Mouse (Mus musculus) adrenal gland, postnatal 36 days (tissue): ENCODE results near the gene Trim63. TPM values are rescaled to one million over a fixed set of nuclear protein-coding genes. Genes with fewer than 3 reads are reported as not detected.
"Not testable (repeated sequence)": the region's sequence is repeated elsewhere in the genome, so short reads cannot be mapped to it uniquely, and the experiment has no call there.

Source experiments
- DNase-seq, 2 experiments: peaks; one replicate each; pipeline ENCODE4 v3.0.0; 2021; ENCODE audit warnings: mixed read lengths in 1 of 2
- long read RNA-seq, 2 experiments: library from polyadenylated mRNA; stranded (forward); transcript quantifications; one replicate each; pipeline ENCODE4 v2.0.0; 2021; ENCODE audit warnings: borderline sequencing depth in 2 of 2
- total RNA-seq, 2 experiments: library from RNA; stranded (reverse); gene quantifications; 2 replicates each; pipeline ENCODE4 v1.2.3; 2021

The Trim63 gene
- total RNA-seq = not detected
- long read RNA-seq, experiment 1, partial matches to known transcripts = 0 of 1 reads
- long read RNA-seq, experiment 1, other reads (novel, unspliced or antisense) = 0 of 1 reads
- long read RNA-seq, experiment 2 = 0 reads

- no peak for DNase-seq
Measured at GRCm38 (mm10) chr4:134314876-134315275, at the start of gene Trim63. Gene Trim63 (plus strand): TSS chr4:134315120.

GRCm38 (mm10) chr4:134265860-134266585 is 48.9 kb upstream of the Trim63 start:
- DNase-seq = no peak

DNA sequence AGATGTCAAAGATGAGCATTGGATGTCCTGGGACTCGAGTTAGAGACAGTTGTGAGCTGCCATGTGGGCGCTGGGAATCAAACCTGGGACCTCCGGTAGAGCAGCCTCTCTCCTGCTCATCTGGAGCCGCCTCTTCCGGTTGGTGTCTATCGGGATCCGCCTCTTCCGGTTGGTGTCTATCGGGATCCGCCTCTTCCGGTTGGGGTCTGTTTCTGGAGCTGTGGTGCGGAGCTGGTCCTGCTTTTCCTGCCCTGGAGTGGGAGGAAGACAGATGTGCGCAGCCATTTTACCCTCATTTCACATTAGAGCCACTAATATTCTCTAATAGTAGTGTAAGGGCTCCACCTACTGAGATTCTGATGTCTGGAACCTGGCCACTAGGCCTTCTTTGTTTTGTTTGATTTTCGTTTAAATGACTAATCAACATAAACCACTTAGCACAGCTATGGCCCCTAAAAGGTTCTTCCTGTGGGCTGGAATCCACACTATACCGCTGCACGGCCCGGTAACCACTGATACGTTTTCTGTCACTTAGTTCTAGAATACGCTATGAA is 46.7 kb upstream of the Trim63 start:
- no peak for DNase-seq

GRCm38 (mm10) chr4:134269622-134270021 is 45.3 kb upstream of the Trim63 start:
- not testable (repeated sequence) for DNase-seq

- DNase-seq = no peak
Measured at GRCm38 (mm10) chr4:134271979-134272378, 42.9 kb upstream of the Trim63 start.

GRCm38 (mm10) chr4:134272731-134273416 is 42.0 kb upstream of the Trim63 start:
- no peak for DNase-seq

GRCm38 (mm10) chr4:134273417-134274345 is 41.2 kb upstream of the Trim63 start:
- peak in 1 of 2 experiments; percentile 28 for DNase-seq

- DNase-seq = no peak
Measured at GRCm38 (mm10) chr4:134284942-134285341, 30.0 kb upstream of the Trim63 start.

DNA sequence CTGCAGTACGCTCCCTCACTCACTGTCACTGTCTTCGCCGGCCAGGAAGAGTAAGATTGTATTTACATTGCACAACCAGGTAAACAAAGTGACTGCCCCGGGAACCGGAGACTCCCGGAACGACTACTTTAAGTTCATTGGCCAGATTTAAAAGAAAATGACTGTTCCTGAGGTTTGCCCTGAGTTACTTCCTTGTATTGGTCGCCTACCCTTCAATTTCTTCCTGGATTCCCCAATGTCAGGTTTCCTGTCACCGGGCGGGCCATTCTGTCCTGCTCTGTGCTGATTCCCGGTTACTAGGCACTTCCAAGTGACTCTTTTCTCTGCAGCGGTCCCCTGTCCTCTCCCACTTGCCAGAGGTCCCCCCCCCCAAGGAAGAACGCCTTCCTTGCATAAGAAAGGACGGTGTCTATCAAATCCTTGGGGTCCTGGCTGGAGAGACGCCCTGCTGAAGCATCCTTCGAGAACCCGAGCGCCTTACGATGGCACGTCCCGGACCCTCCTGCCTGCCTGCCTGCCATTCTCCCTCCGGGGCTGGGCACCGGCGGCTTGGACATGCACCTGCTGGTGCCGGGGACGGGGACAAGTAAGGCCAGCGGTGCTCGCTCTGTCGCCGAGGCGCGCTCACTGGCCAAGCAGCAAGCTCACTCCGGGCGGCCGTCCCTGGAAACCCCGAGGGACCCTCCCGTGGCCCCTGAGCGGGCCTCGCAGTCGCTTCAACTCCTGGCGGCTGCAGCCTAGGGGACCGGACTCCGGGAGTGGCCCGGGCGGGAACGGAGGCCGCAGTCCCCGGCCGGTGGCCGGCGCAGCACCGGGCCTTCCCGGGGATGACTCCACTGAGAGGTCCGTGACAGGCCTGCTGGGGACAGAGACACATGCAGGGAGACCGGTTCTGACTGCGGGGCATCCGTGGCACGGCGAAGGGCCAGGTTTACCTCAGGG is 28.4 kb upstream of the Trim63 start:
- DNase-seq = peak in 1 of 2 experiments; percentile 51

DNA sequence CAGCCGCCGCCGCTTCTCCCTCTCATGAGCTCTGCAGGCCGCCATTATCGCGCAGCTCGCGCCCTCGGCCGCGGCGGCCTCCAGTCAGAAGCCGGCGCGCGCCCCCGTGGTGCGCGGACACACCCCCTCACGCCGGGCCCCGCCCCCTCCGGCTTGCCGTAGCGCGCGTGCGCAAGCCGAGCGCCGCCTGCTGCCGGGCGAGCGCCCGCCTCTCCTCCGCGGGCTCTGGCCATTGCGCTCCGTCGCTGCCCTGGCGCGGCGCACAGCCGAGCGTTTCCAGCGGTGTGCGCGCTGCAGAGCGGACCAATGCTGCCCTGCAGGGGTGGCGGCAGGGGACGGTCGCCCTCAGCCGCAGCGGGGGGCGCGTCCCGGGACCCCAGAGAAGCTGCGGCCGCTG is 27.8 kb upstream of the Trim63 start:
- DNase-seq = peak; percentile 98

DNA sequence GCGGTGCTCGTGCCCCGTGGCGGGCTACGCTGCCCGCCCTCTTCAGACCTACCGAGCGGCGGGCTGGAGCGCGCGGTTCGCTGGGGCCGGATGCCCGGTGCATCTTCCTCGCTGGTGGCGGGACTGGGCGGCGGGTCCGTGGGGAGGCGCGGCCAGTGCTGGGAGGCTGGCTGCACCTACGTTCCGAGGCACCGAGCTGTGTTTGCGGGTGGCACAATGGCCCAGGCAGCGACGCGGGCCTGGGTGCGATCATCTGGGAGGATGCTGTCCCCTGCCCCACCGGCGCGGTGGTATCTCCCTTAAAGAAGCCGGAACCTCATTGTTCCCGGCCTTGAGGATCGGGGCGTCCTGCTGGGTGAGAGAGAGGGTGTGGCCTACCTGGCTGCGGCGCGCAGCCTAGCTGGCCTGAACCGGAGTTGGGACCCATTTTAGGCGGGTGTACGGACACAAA is 27.3 kb upstream of the Trim63 start, which contains the start of gene Pdik1l:
Pdik1l (minus strand) TSS at position 321 of the 451 bp plus-strand sequence.
- DNase-seq = peak; percentile 80

DNA sequence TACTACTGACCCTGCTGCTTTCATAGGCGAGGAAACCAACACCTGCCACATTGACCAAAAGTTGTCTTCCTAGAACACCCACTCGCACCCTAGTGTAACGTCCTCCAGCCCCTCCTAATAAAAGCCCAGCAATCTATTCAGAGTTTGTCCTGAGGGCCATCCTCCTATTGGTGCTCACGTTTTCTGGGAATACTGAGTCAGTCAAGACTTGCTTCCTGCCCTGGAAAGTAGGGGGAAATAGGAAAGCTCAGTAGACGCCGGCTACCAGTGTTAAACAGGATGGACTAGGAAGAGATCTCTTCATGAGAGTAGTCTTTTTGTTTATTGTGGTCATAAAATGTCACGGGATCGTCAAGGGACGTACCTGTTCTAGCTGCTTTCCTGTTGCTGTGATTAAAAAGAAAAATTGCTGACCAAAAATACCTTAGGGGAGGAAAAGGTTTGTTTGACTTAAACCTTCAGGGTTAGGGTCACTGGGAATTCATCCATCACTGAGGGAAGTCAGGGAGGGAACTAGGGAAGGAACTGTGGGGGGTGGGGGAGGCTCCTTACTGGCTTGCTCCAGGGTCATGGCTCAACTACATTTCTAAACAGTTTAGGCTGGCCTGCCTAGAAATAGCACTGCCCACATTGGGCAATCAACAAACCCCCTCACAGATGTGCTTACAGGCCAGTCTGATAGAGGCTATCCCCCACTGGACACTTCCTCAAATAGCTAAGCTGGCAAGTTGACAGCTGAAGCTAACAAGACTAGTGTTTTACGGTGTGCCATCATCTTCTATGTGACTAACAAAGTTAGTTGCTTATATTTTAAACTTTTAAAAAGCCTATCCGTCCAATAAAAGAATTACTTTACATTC is 26.3 kb upstream of the Trim63 start:
- peak in 1 of 2 experiments; percentile 30 for DNase-seq

- peak; percentile 73 to 81 for DNase-seq
Measured at GRCm38 (mm10) chr4:134292067-134292466, 22.9 kb upstream of the Trim63 start.

DNA sequence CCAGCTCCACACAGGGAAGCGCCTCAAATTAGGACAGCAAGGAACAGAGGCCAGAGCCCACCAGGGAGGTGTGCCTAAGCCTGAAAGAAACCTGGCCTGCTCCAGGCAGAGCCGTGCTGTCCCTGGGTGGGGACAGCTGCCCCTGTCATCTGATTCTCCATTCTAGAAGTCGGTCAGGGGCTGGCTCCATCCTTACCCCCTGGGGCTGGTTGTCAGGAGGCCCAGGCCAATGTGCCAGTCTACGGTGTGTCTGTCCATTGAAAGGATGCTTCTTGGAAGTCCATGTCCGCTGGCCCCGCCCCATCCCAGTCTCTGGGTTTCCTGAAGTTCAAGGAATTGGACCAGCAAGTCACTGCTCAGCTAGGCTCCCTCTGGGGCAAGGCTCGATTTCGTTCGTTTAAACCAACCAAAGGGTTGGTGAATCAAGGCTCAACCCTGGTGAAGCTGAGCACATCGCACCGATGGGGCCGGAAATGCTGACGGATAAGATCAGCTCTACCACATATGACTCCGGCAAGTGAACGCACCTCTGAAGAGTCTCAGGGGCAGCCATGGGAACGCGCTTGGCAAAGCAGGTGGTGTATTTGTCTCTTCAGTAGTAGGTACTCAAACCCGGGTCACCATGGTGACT is 21.7 kb upstream of the Trim63 start:
- DNase-seq = no peak

DNA sequence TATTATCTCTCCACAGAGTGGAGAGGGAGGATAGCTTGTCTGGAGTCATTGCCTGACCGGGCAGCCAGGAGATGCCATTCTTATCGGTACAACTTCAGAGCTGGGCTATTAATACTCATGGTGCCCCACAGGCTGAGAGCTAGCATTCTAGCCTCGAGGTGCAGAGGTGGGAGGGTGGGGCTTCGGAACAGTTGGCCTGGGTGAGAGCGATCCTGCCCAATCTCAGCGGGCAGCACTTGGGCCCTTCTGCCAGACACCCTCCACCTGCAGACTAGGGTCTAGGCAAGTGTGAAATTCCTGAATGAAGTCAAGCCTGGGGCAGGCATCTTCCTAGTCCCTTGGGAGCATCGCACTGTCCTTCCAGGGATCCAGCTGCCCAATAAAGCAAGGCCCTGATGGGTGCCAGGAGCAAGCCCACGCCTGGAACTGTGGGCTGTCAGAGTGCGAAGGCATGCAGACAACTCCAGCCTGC is 21.2 kb upstream of the Trim63 start:
- DNase-seq = no peak

DNA sequence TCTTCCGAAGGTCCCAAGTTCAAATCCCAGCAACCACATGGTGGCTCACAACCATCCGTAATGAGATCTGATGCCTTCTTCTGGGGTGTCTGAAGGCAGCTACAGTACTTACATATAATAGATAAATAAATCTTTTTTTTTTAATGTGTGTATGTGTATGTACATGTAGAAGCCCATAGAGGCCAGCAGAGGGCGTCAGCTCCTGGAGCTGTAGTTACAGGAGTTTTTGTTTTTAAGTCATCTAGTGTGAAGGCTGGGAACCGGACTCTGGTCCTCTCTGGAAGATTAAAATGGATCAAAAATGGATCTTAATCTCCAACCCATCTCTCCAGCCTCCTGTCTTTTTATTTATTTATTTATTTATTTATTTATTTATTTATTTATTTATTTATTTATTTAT is 18.8 kb upstream of the Trim63 start:
- DNase-seq = not testable (repeated sequence)

GRCm38 (mm10) chr4:134296523-134296922 is 18.4 kb upstream of the Trim63 start:
- no peak for DNase-seq

DNA sequence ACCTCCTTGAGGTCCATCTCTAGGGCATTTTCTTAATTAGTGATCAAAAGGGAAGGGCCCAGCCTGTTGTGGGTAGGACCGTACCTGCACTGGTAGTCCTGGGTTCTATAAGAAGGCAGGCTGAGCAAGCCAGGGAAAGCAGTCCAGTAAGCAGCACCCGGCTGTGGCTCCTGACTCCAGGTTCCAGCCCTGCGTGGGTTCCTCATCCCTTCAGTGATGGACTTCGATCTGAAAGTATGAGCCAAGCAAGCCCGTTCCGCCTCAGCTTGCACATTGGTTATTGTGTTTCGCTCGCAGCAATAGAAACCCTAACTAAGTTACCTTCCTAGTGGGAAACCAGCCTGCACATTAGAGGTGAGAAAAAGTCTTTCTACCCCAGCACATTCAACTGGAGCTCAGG is 17.6 kb upstream of the Trim63 start:
- DNase-seq = no peak
